Mouse (Mus musculus): ENCODE results near the gene Csnk1d.

DNA sequence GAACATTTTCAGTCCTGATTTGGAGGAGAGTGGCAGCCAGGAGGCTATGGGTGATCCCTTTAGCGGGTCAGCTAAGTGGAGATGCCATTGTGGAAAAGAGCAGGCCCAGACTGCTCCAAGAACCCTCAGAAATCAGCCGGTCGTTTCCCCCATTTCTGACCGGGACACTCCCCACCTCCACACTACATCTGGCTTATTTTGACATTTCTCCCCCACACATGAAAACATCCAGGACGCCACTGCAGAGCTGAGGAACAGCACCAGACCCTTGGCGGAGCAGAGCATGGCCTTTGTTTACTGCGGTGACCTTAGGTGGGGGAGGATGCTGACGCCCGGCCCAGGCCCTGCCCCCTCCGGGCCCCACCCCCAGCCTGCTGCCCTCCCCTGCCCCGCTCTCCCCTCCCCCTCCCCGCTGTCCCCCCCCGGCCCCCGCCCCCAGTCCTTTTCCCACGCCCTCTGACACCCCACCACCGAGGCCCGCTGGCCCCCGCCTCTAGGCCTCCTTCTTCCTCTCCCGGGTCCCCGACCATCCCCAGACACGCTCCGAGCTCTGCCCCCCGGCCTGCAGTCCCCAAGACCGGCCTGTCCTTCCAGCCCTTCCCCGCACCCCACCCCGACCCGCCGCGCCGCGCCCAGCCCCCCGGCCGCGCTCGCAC, 876 bp downstream of the Csnk1d start:
- TF ChIP-seq HCFC1 (IDR thresholded peaks at IDR 0.05; ENCODE audit: borderline replicate concordance, insufficient read depth, low read length) = no peak
- no peak for TF ChIP-seq ZC3H11A (IDR thresholded peaks at IDR 0.05; ENCODE audit: borderline replicate concordance, low read depth, low read length)
- TF ChIP-seq CHD2 (IDR thresholded peaks at IDR 0.05; ENCODE audit: low read depth, low read length) = no peak
- TF ChIP-seq MAFK (IDR thresholded peaks at IDR 0.05; ENCODE audit: insufficient read depth, low read depth, low read length) = no peak
